ENCODE assay signal across 8 mouse cellular contexts in the genomic region with DNA sequence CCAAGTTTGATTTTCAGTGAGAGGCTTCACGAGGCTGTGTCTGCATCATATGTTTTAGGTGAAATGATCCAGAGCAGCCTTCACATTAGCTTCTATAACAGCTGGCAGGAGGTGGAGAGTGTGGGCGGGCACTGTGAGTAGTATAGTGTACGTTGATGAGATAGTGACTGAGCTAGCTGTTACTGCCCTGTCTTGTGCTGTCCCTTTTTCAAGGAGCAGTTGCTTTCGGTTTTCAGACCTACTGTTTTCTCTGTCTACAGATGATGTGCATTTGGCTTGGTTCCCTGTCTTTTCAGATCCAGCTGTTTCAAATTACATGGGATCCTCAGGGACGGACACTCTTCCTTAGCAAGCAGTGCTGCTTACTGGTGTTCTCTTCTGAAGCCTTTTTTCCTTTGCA. TPM values are rescaled to one million over a fixed set of nuclear protein-coding genes. Genes with fewer than 3 reads are reported as not detected.
DNase-seq lines count a peak whose midpoint lies in the region; ATAC-seq lines count a peak whose summit lies in the region.

No protein-coding gene starts in this region.

- H3K4me1 ChIP-seq in hindbrain, embryonic 15.5 days (replicated peaks): peaks cover 25% of the 10 kb centered on the region
- H3K4me1 ChIP-seq in liver, embryonic 15.5 days (replicated peaks): peaks cover 48% of the 10 kb centered on the region
- peaks cover 14% of the 10 kb centered on the region; the same call in 1 of the 2 replicates for H3K4me1 ChIP-seq in stomach, embryonic 15.5 days

- 42% methylated on average over 5 of the region's 5 CpGs for whole genome bisulfite sequencing in hindbrain, embryonic 15.5 days
- 33% methylated on average over 5 of the region's 5 CpGs for WGBS in liver, embryonic 15.5 days (ENCODE audit: insufficient replicate concordance)
- 34% methylated on average over 5 of the region's 5 CpGs for WGBS in stomach, embryonic 15.5 days

- H3K9ac ChIP-seq in hindbrain, embryonic 15.5 days: no peak overlapping the region
- 0 out of 2 replicates have a peak overlapping the region, but pooled peaks have one; percentile 1 for H3K9ac ChIP-seq in liver, embryonic 15.5 days
- H3K9ac ChIP-seq in stomach, embryonic 15.5 days: no peak overlapping the region

- no peaks in the 10 kb centered on the region for H3K27me3 ChIP-seq in hindbrain, embryonic 15.5 days
- no peaks in the 10 kb centered on the region for H3K27me3 ChIP-seq in liver, embryonic 15.5 days
- no peaks in the 10 kb centered on the region for H3K27me3 ChIP-seq in stomach, embryonic 15.5 days (replicated peaks)

- peak; percentile 57 for ATAC-seq in CD4-positive, CD25-positive, alpha-beta regulatory T cell, adult 4 months
- no peak for ATAC-seq in hindbrain, embryonic 15.5 days (ENCODE audit: low FRiP score, low read depth)
- ATAC-seq in liver, embryonic 15.5 days (ENCODE audit: insufficient read depth): no peak
- ATAC-seq in stomach, embryonic 15.5 days (ENCODE audit: insufficient read depth, low FRiP score, low read depth): peak; percentile 63; the same call in 1 of the 2 replicates

- peak overlapping the region; percentile 68 for H3K27ac ChIP-seq in hindbrain, embryonic 15.5 days (replicated peaks)
- no peak overlapping the region for H3K27ac ChIP-seq in liver, embryonic 15.5 days (replicated peaks)
- peak overlapping the region; percentile 52 for H3K27ac ChIP-seq in stomach, embryonic 15.5 days

- H3K9me3 ChIP-seq in hindbrain, embryonic 15.5 days: no peaks in the 10 kb centered on the region
- no peaks in the 10 kb centered on the region for H3K9me3 ChIP-seq in liver, embryonic 15.5 days (replicated peaks)
- H3K9me3 ChIP-seq in stomach, embryonic 15.5 days: no peaks in the 10 kb centered on the region

- H3K36me3 ChIP-seq in hindbrain, embryonic 15.5 days: no peaks in the 10 kb centered on the region
- no peaks in the 10 kb centered on the region for H3K36me3 ChIP-seq in liver, embryonic 15.5 days (replicated peaks)
- H3K36me3 ChIP-seq in stomach, embryonic 15.5 days: no peaks in the 10 kb centered on the region; the same call in 1 of the 2 replicates

- no peak overlapping the region for H3K4me3 ChIP-seq in hindbrain, embryonic 15.5 days
- no peak overlapping the region for H3K4me3 ChIP-seq in liver, embryonic 15.5 days (replicated peaks)
- no peak overlapping the region for H3K4me3 ChIP-seq in stomach, embryonic 15.5 days (replicated peaks)

- DNase-seq in adrenal gland, postnatal 10 days: peak; percentile 25
- no peak for DNase-seq in adrenal gland, adult 18-20 months (ENCODE audit: low spot score in 2 of 2)
- DNase-seq in frontal cortex, postnatal 36 days (ENCODE audit: low spot score in 2 of 2): peak; percentile 44 to 49
- DNase-seq in cerebellum, postnatal 14 days: no peak

- H3K4me2 ChIP-seq in hindbrain, embryonic 15.5 days: peak overlapping the region; percentile 19; the same call in 1 of the 2 replicates
- H3K4me2 ChIP-seq in liver, embryonic 15.5 days: 0 out of 2 replicates have a peak overlapping the region, but pooled peaks have one; percentile 23
- peak overlapping the region; percentile 16; the same call in 1 of the 2 replicates for H3K4me2 ChIP-seq in stomach, embryonic 15.5 days

RNA-seq across cellular contexts. Expression of a gene that starts 19.5 kb away (rescaled TPM):
- 10 to 100 TPM; 23.9 to 35.6 TPM for total RNA-seq in adrenal gland, postnatal 10 days (2021)
- 10 to 100 TPM; 28.7 to 36.9 TPM for total RNA-seq in adrenal gland, adult 18-20 months (2021)
- 10 to 100 TPM; 22.9 to 33.0 TPM for polyA plus RNA-seq in CD4-positive, CD25-positive, alpha-beta regulatory T cell, adult 4 months (2017; shearing (Covaris generic))
- polyA plus RNA-seq in hindbrain, embryonic 15.5 days (2015; fragmentation: Nextera tagmentation; extraction: Ambion mirVana): 48.0 and 50.8 TPM in 2 replicates
- 6.7 and 8.3 TPM in 2 replicates for polyA plus RNA-seq in liver, embryonic 15.5 days (2015; fragmentation: Nextera tagmentation; extraction: Ambion mirVana)
- polyA plus RNA-seq in stomach, embryonic 15.5 days (2015; fragmentation: Nextera tagmentation; extraction: Ambion mirVana): 32.1 and 34.7 TPM in 2 replicates

RNA-seq across cellular contexts. Expression of a gene that starts 47.9 kb away (rescaled TPM):
- total RNA-seq in adrenal gland, postnatal 10 days (2021): 10 to 100 TPM; 29.0 to 31.9 TPM
- 10 to 100 TPM; 23.8 to 29.3 TPM for total RNA-seq in adrenal gland, adult 18-20 months (2021)
- not detected for polyA plus RNA-seq in CD4-positive, CD25-positive, alpha-beta regulatory T cell, adult 4 months (2017; shearing (Covaris generic))
- 13.0 and 13.7 TPM in 2 replicates for polyA plus RNA-seq in hindbrain, embryonic 15.5 days (2015; fragmentation: Nextera tagmentation; extraction: Ambion mirVana)
- polyA plus RNA-seq in liver, embryonic 15.5 days (2015; fragmentation: Nextera tagmentation; extraction: Ambion mirVana): 2.9 and 3.4 TPM in 2 replicates
- 7.3 and 7.5 TPM in 2 replicates for polyA plus RNA-seq in stomach, embryonic 15.5 days (2015; fragmentation: Nextera tagmentation; extraction: Ambion mirVana)

Comparison
In these comparisons a context has a peak if more than half of its experiments do, and no peak if none do; other contexts are left out.
1. DNase-seq: peak in adrenal gland, postnatal 10 days (single experiment) and frontal cortex, postnatal 36 days (2 of 2); none in adrenal gland, adult 18-20 months (0 of 2) and cerebellum, postnatal 14 days (0 of 2).
2. ATAC-seq: peak in CD4-positive, CD25-positive, alpha-beta regulatory T cell, adult 4 months (single experiment) and stomach, embryonic 15.5 days (single experiment); none in hindbrain, embryonic 15.5 days (single experiment) and liver, embryonic 15.5 days (single experiment).
3. Peak in every context shown above with its lines, with median percentiles within 50 percentile points of each other: H3K4me2 ChIP-seq.